Mouse (Mus musculus) activated CD4-positive, CD25-positive, alpha-beta regulatory T cell, adult 4 months (primary cell): ENCODE measurements around the gene Gm12569. TPM values are rescaled to one million over a fixed set of nuclear protein-coding genes. Genes with fewer than 3 reads are reported as not detected.

ENCODE experiments used
- ATAC-seq: one replicate; pipeline ENCODE4 v1.8.0; 2017
- polyA plus RNA-seq, 2 experiments: library from polyadenylated mRNA; unstranded; fragments of 100-300 nt; shearing (Covaris generic); gene quantifications; one replicate each; pipeline ENCODE4 v1.2.1; 2017

The Gm12569 gene
- not detected for polyA plus RNA-seq

- no peak for ATAC-seq
Measured at GRCm38 (mm10) chr11:51220308-51220707, at the start of gene Gm12569. Gm12569 (plus strand) TSS chr11:51220473.

- no peak for ATAC-seq
Measured at GRCm38 (mm10) chr11:51202726-51203125, 17.5 kb upstream of the Gm12569 start.

GRCm38 (mm10) chr11:51207758-51208157, 12.5 kb upstream of the Gm12569 start:
- no peak for ATAC-seq

GRCm38 (mm10) chr11:51211426-51211825, 8.8 kb upstream of the Gm12569 start:
- ATAC-seq, result no peak

GRCm38 (mm10) chr11:51214021-51214420, 6.3 kb upstream of the Gm12569 start:
- ATAC-seq, result no peak

GRCm38 (mm10) chr11:51219396-51219980, 785 bp upstream of the Gm12569 start:
- ATAC-seq, result no peak

- ATAC-seq, result no peak
Measured at GRCm38 (mm10) chr11:51227104-51227503, 6.8 kb downstream of the Gm12569 start.

- ATAC-seq, result no peak
Measured at GRCm38 (mm10) chr11:51234626-51235025, 14.4 kb downstream of the Gm12569 start.

GRCm38 (mm10) chr11:51242897-51243296, 22.6 kb downstream of the Gm12569 start:
- ATAC-seq, result no peak

- no peak for ATAC-seq
Measured at GRCm38 (mm10) chr11:51257006-51257405, 36.7 kb downstream of the Gm12569 start.

GRCm38 (mm10) chr11:51261680-51262219, 41.5 kb downstream of the Gm12569 start, which contains the start of gene Clk4:
Clk4 (plus strand) TSS chr11:51261730.
- no peak for ATAC-seq

GRCm38 (mm10) chr11:51262342-51263285, 42.3 kb downstream of the Gm12569 start, which contains the start of gene BC049762:
BC049762 (minus strand) TSS chr11:51263046.
- peak; percentile 88 for ATAC-seq

- ATAC-seq, result no peak
Measured at GRCm38 (mm10) chr11:51263286-51263831, 43.1 kb downstream of the Gm12569 start.

GRCm38 (mm10) chr11:51264352-51264751, 44.1 kb downstream of the Gm12569 start:
- no peak for ATAC-seq

- no peak for ATAC-seq
Measured at GRCm38 (mm10) chr11:51265326-51265725, 45.1 kb downstream of the Gm12569 start.

- ATAC-seq, result no peak
Measured at GRCm38 (mm10) chr11:51274418-51274817, 54.1 kb downstream of the Gm12569 start.

Other genes with a start within 250 kb of the Gm12569 start
- not detected for gene Olfr1377, start 238.5 kb upstream of the Gm12569 start, polyA plus RNA-seq
- gene Olfr51, start 216.9 kb upstream of the Gm12569 start, polyA plus RNA-seq, result not detected
- under 1 TPM in 1 of 2 experiments, not detected in 1; 0.20 TPM for gene Olfr54, start 206.2 kb upstream of the Gm12569 start, polyA plus RNA-seq
- gene Olfr1375, start 172.4 kb upstream of the Gm12569 start, polyA plus RNA-seq, result not detected
- not detected for gene Zfp354a, start 161.2 kb upstream of the Gm12569 start, polyA plus RNA-seq
- 100 to 1,000 TPM; 154 to 164 TPM for gene Clk4, start 41.3 kb downstream of the Gm12569 start, polyA plus RNA-seq
- gene BC049762, start 42.6 kb downstream of the Gm12569 start, polyA plus RNA-seq, result not detected
- gene Col23a1, start 69.4 kb downstream of the Gm12569 start, polyA plus RNA-seq, result under 1 TPM; 0.78 to 0.98 TPM